Mouse (Mus musculus) yolk sac, embryonic 10.5 days (tissue): ENCODE results near the gene Tm9sf4.
A peak's percentile ranks its signal among the peaks of the same experiment; 100 is the strongest.

Experiments
- DNase-seq: peaks from one replicate; pipeline ENCODE4 v3.0.0-alpha.2; 2017; ENCODE audit warnings: low spot score

The Tm9sf4 gene

GRCm38 (mm10) chr2:153160844-153161683 is at the start of gene Tm9sf4:
Gene Tm9sf4 (plus strand): TSS chr2:153161303.
- DNase-seq, result peak; percentile 93

GRCm38 (mm10) chr2:153115679-153116081 is 45.4 kb upstream of the Tm9sf4 start:
- DNase-seq, result no peak

GRCm38 (mm10) chr2:153117051-153117486 is 44.0 kb upstream of the Tm9sf4 start:
- DNase-seq, result no peak

- DNase-seq, result no peak
Observed at GRCm38 (mm10) chr2:153119488-153119887, 41.6 kb upstream of the Tm9sf4 start.

GRCm38 (mm10) chr2:153120126-153120525 is 41.0 kb upstream of the Tm9sf4 start:
- no peak for DNase-seq

GRCm38 (mm10) chr2:153121821-153122615 is 39.1 kb upstream of the Tm9sf4 start:
- no peak for DNase-seq

GRCm38 (mm10) chr2:153122701-153123100 is 38.4 kb upstream of the Tm9sf4 start:
- no peak for DNase-seq

- DNase-seq, result no peak
Observed at GRCm38 (mm10) chr2:153125875-153126274, 35.2 kb upstream of the Tm9sf4 start.

GRCm38 (mm10) chr2:153131019-153131418 is 30.1 kb upstream of the Tm9sf4 start:
- DNase-seq, result no peak

- peak; percentile 17 for DNase-seq
Observed at GRCm38 (mm10) chr2:153134237-153134636, 26.9 kb upstream of the Tm9sf4 start.

GRCm38 (mm10) chr2:153136211-153136610 is 24.9 kb upstream of the Tm9sf4 start:
- DNase-seq, result no peak

- DNase-seq, result no peak
Observed at GRCm38 (mm10) chr2:153139158-153139557, 21.9 kb upstream of the Tm9sf4 start.

GRCm38 (mm10) chr2:153139996-153140613 is 21.0 kb upstream of the Tm9sf4 start:
- peak; percentile 29 for DNase-seq

GRCm38 (mm10) chr2:153142620-153143199 is 18.4 kb upstream of the Tm9sf4 start:
- no peak for DNase-seq

- no peak for DNase-seq
Observed at GRCm38 (mm10) chr2:153145346-153145745, 15.8 kb upstream of the Tm9sf4 start.

GRCm38 (mm10) chr2:153147236-153147635 is 13.9 kb upstream of the Tm9sf4 start:
- DNase-seq, result no peak

- DNase-seq, result peak; percentile 31
Observed at GRCm38 (mm10) chr2:153147715-153148114, 13.4 kb upstream of the Tm9sf4 start.

- no peak for DNase-seq
Observed at GRCm38 (mm10) chr2:153149742-153150141, 11.4 kb upstream of the Tm9sf4 start.

GRCm38 (mm10) chr2:153151026-153151425 is 10.1 kb upstream of the Tm9sf4 start:
- no peak for DNase-seq

- DNase-seq, result no peak
Observed at GRCm38 (mm10) chr2:153151926-153152665, 9.0 kb upstream of the Tm9sf4 start.

GRCm38 (mm10) chr2:153153033-153153450 is 8.1 kb upstream of the Tm9sf4 start:
- DNase-seq, result no peak
